Mouse (Mus musculus): ENCODE results near the gene Appl1. TPM values are rescaled to one million over a fixed set of nuclear protein-coding genes. Genes with fewer than 3 reads are reported as not detected.

The Appl1 gene
- polyA plus RNA-seq, 1 experiment, result 2.9 TPM

DNA sequence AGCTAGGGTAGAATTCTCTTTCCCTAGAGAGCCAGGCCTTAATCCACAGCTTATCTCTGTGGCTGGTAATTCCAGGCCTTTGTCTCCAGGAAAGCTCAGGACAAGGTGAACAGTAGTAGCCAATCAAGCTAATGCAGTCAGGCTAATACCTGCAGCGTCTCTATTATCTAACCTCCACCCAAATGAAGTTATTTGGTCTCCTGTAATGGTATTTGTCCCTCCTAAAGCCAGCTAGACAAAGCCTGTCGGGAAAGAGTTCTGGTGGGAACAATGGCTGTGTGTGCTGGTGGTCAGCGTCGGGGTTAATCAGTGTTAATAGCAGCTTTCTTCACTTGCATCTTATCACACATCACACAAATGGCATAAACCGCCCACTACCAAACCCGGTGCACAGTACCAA is 34.9 kb upstream of the Appl1 start:
- no peak for TF ChIP-seq CTCF (IDR thresholded peaks at IDR 0.05; ENCODE audit: control insufficient read depth, insufficient read depth, insufficient read length)
- TF ChIP-seq MAX (IDR thresholded peaks at IDR 0.05), result no peak
- TF ChIP-seq USF1 (IDR thresholded peaks at IDR 0.05; ENCODE audit: low read depth), result no peak
- no peak for TF ChIP-seq CEBPB (IDR thresholded peaks at IDR 0.05; ENCODE audit: low read depth)
- TF ChIP-seq FOSL1 (IDR thresholded peaks at IDR 0.05; ENCODE audit: insufficient read depth, low read length, poor library complexity, severe bottlenecking), result no peak
- Histone ChIP-seq H3K79me2 (ENCODE audit: control insufficient read depth, insufficient read depth) (no peaks in the 10 kb centered on the region), H3K36me3 (ENCODE audit: control insufficient read depth, insufficient read depth) (no peaks in the 10 kb centered on the region), H3ac (ENCODE audit: control insufficient read depth, insufficient read length, low read depth) (no peak overlapping the region), H3K27me3 (ENCODE audit: control insufficient read depth, insufficient read depth, insufficient read length) (peaks cover 5% of the 10 kb centered on the region), H3K4me3 (ENCODE audit: insufficient read depth, poor library complexity, severe bottlenecking) (no peak overlapping the region), H3K79me3 (ENCODE audit: low read depth) (no peaks in the 10 kb centered on the region)

DNA sequence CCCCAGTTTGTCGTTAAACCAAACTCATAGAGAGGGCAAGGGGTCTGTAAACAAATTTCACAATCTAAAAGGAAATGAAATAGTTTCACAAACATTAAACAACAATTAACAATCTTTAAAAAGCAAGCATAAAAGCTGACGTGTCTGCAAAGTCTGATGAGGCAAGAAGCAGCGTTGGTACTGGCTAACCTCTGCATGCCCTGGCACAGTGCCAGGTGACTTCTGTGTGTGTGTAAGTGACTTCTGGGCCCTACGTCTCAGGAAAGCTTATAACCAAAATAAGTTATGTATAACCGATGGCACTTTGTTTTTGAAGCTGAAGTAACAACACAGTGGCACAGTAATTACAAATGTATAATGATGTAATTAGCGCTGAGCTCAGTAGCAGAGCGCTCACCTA is 33.9 kb upstream of the Appl1 start:
- Histone ChIP-seq H3K36me3 (ENCODE audit: control insufficient read depth, insufficient read depth) (no peaks in the 10 kb centered on the region), H3ac (ENCODE audit: control insufficient read depth, insufficient read length, low read depth) (no peak overlapping the region), H3K27me3 (ENCODE audit: control insufficient read depth, insufficient read depth, insufficient read length) (peaks cover 8% of the 10 kb centered on the region), H3K79me3 (ENCODE audit: low read depth) (no peaks in the 10 kb centered on the region), H3K4me3 (ENCODE audit: insufficient read depth, poor library complexity, severe bottlenecking) (no peak overlapping the region), H3K79me2 (ENCODE audit: control insufficient read depth, insufficient read depth) (no peaks in the 10 kb centered on the region)
- no peak for TF ChIP-seq CTCF (IDR thresholded peaks at IDR 0.05; ENCODE audit: control insufficient read depth, insufficient read depth, insufficient read length)

DNA sequence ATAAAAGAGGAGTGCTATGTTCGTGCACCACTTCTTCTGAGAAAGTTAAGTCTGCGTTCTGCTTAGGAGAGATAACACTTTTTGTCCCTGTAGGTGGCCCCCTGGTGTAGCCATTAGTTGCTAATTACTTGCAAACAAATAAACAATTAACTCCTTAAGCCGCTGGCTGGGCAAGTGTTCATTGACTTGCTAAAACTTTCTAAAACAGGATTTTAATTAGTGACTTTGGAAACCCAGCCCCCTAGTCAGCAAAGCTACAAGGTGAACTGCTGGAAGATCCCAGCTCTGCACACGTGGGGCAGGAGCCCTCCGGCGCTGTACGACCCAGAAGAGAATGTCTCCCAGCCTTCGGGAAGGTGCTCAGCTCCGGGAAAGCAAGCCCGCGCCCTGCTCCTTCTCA is 29.4 kb upstream of the Appl1 start:
- no peaks in the 10 kb centered on the region for H3K36me3 ChIP-seq (ENCODE audit: control insufficient read depth, insufficient read depth)
- peaks cover 8% of the 10 kb centered on the region for H3K27me3 ChIP-seq (ENCODE audit: control insufficient read depth, insufficient read depth, insufficient read length)
- H3K4me3 ChIP-seq (ENCODE audit: insufficient read depth, poor library complexity, severe bottlenecking), result no peak overlapping the region
- H3ac ChIP-seq (ENCODE audit: control insufficient read depth, insufficient read length, low read depth), result no peak overlapping the region
- no peak for TF ChIP-seq MAX (IDR thresholded peaks at IDR 0.05)
- no peak for TF ChIP-seq MYOD1 (IDR thresholded peaks at IDR 0.05; ENCODE audit: control insufficient read depth, insufficient read length, low read depth)
- H3K79me2 ChIP-seq (ENCODE audit: control insufficient read depth, insufficient read depth), result no peaks in the 10 kb centered on the region
- H3K79me3 ChIP-seq (ENCODE audit: low read depth), result no peaks in the 10 kb centered on the region

DNA sequence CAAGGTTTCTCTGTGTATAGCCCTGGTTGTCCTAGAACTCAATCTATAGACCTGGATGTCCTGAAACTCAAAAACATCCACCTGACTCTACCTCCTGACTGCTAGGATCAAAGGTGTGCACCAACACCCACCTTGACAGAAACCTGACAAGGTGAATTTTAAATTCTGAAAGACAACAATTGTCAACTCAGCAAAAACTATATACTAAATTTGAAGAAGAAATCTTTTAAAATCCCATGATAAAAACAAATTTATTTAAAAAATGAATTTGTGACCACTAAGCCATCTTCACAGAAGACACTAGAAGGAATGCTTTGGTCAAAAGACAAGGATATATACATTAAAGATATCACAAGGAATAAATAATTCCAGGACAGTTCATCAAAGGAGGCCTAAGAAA is 25.2 kb upstream of the Appl1 start:
- Histone ChIP-seq H3K36me3 (ENCODE audit: control insufficient read depth, insufficient read depth) (no peaks in the 10 kb centered on the region), H3K4me3 (ENCODE audit: insufficient read depth, poor library complexity, severe bottlenecking) (no peak overlapping the region), H3K79me2 (ENCODE audit: control insufficient read depth, insufficient read depth) (no peaks in the 10 kb centered on the region), H3K79me3 (ENCODE audit: low read depth) (no peaks in the 10 kb centered on the region), H3ac (ENCODE audit: control insufficient read depth, insufficient read length, low read depth) (no peak overlapping the region), H3K27me3 (ENCODE audit: control insufficient read depth, insufficient read depth, insufficient read length) (peaks cover 4% of the 10 kb centered on the region)
- TF ChIP-seq MYOG (IDR thresholded peaks at IDR 0.05; ENCODE audit: control insufficient read depth, extremely low read depth, insufficient read length), result no peak
- no peak for TF ChIP-seq USF1 (IDR thresholded peaks at IDR 0.05; ENCODE audit: low read depth)
- no peak for TF ChIP-seq MYOD1 (IDR thresholded peaks at IDR 0.05; ENCODE audit: control insufficient read depth, insufficient read length, low read depth)
- no peak for TF ChIP-seq CTCF (IDR thresholded peaks at IDR 0.05; ENCODE audit: control insufficient read depth, insufficient read depth, insufficient read length)
- TF ChIP-seq CEBPB (IDR thresholded peaks at IDR 0.05; ENCODE audit: low read depth), result no peak
- no peak for TF ChIP-seq FOSL1 (IDR thresholded peaks at IDR 0.05; ENCODE audit: insufficient read depth, low read length, poor library complexity, severe bottlenecking)
- no peak for TF ChIP-seq MAX (IDR thresholded peaks at IDR 0.05)

DNA sequence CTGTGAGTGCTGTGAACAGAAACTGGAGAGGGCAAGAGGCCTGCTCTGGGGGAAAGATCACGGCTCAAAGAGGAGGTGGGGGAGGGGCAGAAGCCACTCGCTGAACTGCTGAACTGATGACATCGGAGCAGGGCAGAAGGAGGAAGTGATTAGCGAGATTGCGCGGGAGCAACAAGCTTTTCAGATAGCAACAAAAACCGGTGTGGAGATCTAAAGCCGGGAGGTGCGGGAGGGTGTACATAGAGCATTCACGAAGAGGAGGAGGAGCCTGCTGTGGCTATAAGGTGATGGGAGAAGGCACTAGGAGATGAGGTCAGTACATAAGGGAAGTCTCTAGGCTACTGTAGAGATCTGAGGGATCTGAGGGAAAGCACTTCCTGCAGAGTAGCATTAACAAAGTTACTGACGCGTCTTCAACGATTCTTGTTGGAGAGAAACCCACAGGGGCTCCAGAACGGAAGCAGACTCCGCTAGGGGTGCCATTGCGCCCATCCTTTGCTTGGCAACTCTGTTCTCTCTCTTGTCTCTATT is 23.2 kb upstream of the Appl1 start, which contains the start of gene Hesx1:
Gene Hesx1, plus strand, starts transcription at position 206 of the 531 bp plus-strand sequence.
- no peaks in the 10 kb centered on the region for H3K27me3 ChIP-seq (ENCODE audit: control insufficient read depth, insufficient read depth, insufficient read length)
- no peak within 1 kb of the TSS for H3K4me3 ChIP-seq (ENCODE audit: insufficient read depth, poor library complexity, severe bottlenecking)
- H3K79me3 ChIP-seq (ENCODE audit: low read depth), result no peaks in the 10 kb centered on the region
- H3K36me3 ChIP-seq (ENCODE audit: control insufficient read depth, insufficient read depth), result no peaks in the 10 kb centered on the region
- no peak for TF ChIP-seq MYOD1 (IDR thresholded peaks at IDR 0.05; ENCODE audit: control insufficient read depth, insufficient read length, low read depth)
- TF ChIP-seq MAX (IDR thresholded peaks at IDR 0.05), result no peak
- no peak for TF ChIP-seq MYOG (IDR thresholded peaks at IDR 0.05; ENCODE audit: control insufficient read depth, extremely low read depth, insufficient read length)
- TF ChIP-seq CEBPB (IDR thresholded peaks at IDR 0.05; ENCODE audit: low read depth), result no peak
- no peak for TF ChIP-seq FOSL1 (IDR thresholded peaks at IDR 0.05; ENCODE audit: insufficient read depth, low read length, poor library complexity, severe bottlenecking)
- no peak for TF ChIP-seq USF1 (IDR thresholded peaks at IDR 0.05; ENCODE audit: low read depth)
- no peak for TF ChIP-seq CTCF (IDR thresholded peaks at IDR 0.05; ENCODE audit: control insufficient read depth, insufficient read depth, insufficient read length)
- H3ac ChIP-seq (ENCODE audit: control insufficient read depth, insufficient read length, low read depth), result no peak within 1 kb of the TSS
- H3K79me2 ChIP-seq (ENCODE audit: control insufficient read depth, insufficient read depth), result no peaks in the 10 kb centered on the region

DNA sequence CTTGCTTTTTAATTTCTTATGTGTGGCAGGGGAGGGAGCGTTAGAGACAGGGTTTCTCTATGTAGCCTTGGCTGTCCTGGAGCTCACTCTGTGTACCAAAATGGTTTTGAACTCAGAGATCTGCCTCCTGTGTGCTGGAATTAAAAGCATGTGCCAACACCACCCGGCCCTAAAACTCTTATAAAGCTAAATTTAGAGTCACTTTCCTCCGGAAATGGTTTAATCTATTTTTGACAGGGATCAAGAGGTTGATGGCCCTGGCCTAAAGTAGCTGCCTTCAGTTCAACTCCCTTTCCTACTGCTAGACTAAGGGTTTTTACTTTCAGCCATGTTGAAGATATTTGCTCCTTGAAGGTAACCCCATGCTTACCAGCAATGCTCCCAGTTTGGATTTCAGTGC is 22.4 kb upstream of the Appl1 start:
- Histone ChIP-seq H3ac (ENCODE audit: control insufficient read depth, insufficient read length, low read depth) (no peak overlapping the region), H3K79me2 (ENCODE audit: control insufficient read depth, insufficient read depth) (no peaks in the 10 kb centered on the region), H3K36me3 (ENCODE audit: control insufficient read depth, insufficient read depth) (no peaks in the 10 kb centered on the region), H3K27me3 (ENCODE audit: control insufficient read depth, insufficient read depth, insufficient read length) (no peaks in the 10 kb centered on the region), H3K4me3 (ENCODE audit: insufficient read depth, poor library complexity, severe bottlenecking) (no peak overlapping the region), H3K79me3 (ENCODE audit: low read depth) (no peaks in the 10 kb centered on the region)
- TF ChIP-seq CEBPB (IDR thresholded peaks at IDR 0.05; ENCODE audit: low read depth) (no peak), MAX (IDR thresholded peaks at IDR 0.05) (no peak), FOSL1 (IDR thresholded peaks at IDR 0.05; ENCODE audit: insufficient read depth, low read length, poor library complexity, severe bottlenecking) (no peak), MYOD1 (IDR thresholded peaks at IDR 0.05; ENCODE audit: control insufficient read depth, insufficient read length, low read depth) (no peak), CTCF (IDR thresholded peaks at IDR 0.05; ENCODE audit: control insufficient read depth, insufficient read depth, insufficient read length) (no peak), MYOG (IDR thresholded peaks at IDR 0.05; ENCODE audit: control insufficient read depth, extremely low read depth, insufficient read length) (no peak), USF1 (IDR thresholded peaks at IDR 0.05; ENCODE audit: low read depth) (no peak)

All from C2C12 (cell line).